Mouse (Mus musculus): Measurements from ENCODE around the gene Gm5624. TPM values are rescaled to one million over a fixed set of nuclear protein-coding genes. Genes with fewer than 3 reads are reported as not detected.

The Gm5624 gene
- polyA plus RNA-seq (2012; rRNA removed; ENCODE audit: low replicate concordance), result not detected in 2 replicates

GRCm38 (mm10) chr14:44627737-44628136, at the start of gene Gm5624:
Gm5624 (minus strand) TSS chr14:44627938.

GRCm38 (mm10) chr14:44582853-44583252, 44.9 kb downstream of the Gm5624 start, which contains the start of gene Gm8247:
Gm8247 (plus strand) TSS chr14:44583153.

GRCm38 (mm10) chr14:44517976-44518375, 109.8 kb downstream of the Gm5624 start, which contains the start of gene Gm17093:
Gm17093 (plus strand) TSS chr14:44518276.

Other genes with a start within 250 kb of the Gm5624 start
- not detected in 2 replicates for gene Gm3371, start 217.2 kb downstream of the Gm5624 start, polyA plus RNA-seq (2012; rRNA removed; ENCODE audit: low replicate concordance)
- not detected in 2 replicates for gene Gm8232, start 194.3 kb downstream of the Gm5624 start, polyA plus RNA-seq (2012; rRNA removed; ENCODE audit: low replicate concordance)
- not detected in 2 replicates for gene BC061237, start 135.5 kb downstream of the Gm5624 start, polyA plus RNA-seq (2012; rRNA removed; ENCODE audit: low replicate concordance)
- gene Gm17093, start 109.7 kb downstream of the Gm5624 start, polyA plus RNA-seq (2012; rRNA removed; ENCODE audit: low replicate concordance), result not detected in 2 replicates
- not detected in 2 replicates for gene Gm8247, start 44.8 kb downstream of the Gm5624 start, polyA plus RNA-seq (2012; rRNA removed; ENCODE audit: low replicate concordance)
- not detected in 2 replicates for gene Gm8257, start 78.5 kb upstream of the Gm5624 start, polyA plus RNA-seq (2012; rRNA removed; ENCODE audit: low replicate concordance)
- not detected in 2 replicates for gene Gm8267, start 122.4 kb upstream of the Gm5624 start, polyA plus RNA-seq (2012; rRNA removed; ENCODE audit: low replicate concordance)
- gene Ptgdr, start 231.4 kb upstream of the Gm5624 start, polyA plus RNA-seq (2012; rRNA removed; ENCODE audit: low replicate concordance), result 0.10 and 0.14 TPM in 2 replicates